In genomic region chr7:75368315-75368714, GRCm38 (mm10) we compare ENCODE assay signal across 31 mouse cellular contexts. TPM values are rescaled to one million over a fixed set of nuclear protein-coding genes. Genes with fewer than 3 reads are reported as not detected.
"Had no signal": no experiment of that assay in that cellular context is flagged by ENCODE, and none has a peak within 500 bp of the region (broad histone marks: within the 10 kb centered on the region; RNA-seq: fewer than 3 reads in every experiment).

No protein-coding gene starts in this region.

- H3K27ac ChIP-seq: left cerebral cortex, adult 2 months; limb, embryonic 10.5 days; limb, embryonic 12.5 days; limb, embryonic 13.5 days; limb, embryonic 15.5 days; liver, embryonic 12.5 days; liver, embryonic 13.5 days; liver, embryonic 14.5 days; liver, embryonic 15.5 days; lung, embryonic 15.5 days; macrophage; midbrain, embryonic 10.5 days; midbrain, embryonic 12.5 days; midbrain, embryonic 13.5 days; midbrain, embryonic 15.5 days; neural tube, embryonic 12.5 days had no signal

- H3K36me3 ChIP-seq: limb, embryonic 10.5 days; limb, embryonic 12.5 days; limb, embryonic 13.5 days; limb, embryonic 15.5 days; liver, embryonic 12.5 days; liver, embryonic 13.5 days; liver, embryonic 15.5 days; lung, embryonic 15.5 days; midbrain, embryonic 10.5 days; midbrain, embryonic 12.5 days; midbrain, embryonic 13.5 days; midbrain, embryonic 15.5 days; neural tube, embryonic 12.5 days had no signal

- H3K4me3 ChIP-seq: left cerebral cortex, adult 2 months; limb, embryonic 10.5 days; limb, embryonic 12.5 days; limb, embryonic 13.5 days; limb, embryonic 15.5 days; liver, embryonic 12.5 days; liver, embryonic 13.5 days; liver, embryonic 15.5 days; lung, embryonic 15.5 days; megakaryocyte, embryonic 14.5 days; midbrain, embryonic 10.5 days; midbrain, embryonic 12.5 days; midbrain, embryonic 13.5 days; midbrain, embryonic 15.5 days; myocyte; neural tube, embryonic 12.5 days had no signal

- H3K9me3 ChIP-seq: limb, embryonic 10.5 days; limb, embryonic 12.5 days; limb, embryonic 13.5 days; limb, embryonic 15.5 days; liver, embryonic 12.5 days; liver, embryonic 13.5 days; liver, embryonic 15.5 days; lung, embryonic 15.5 days; megakaryocyte, embryonic 14.5 days; midbrain, embryonic 10.5 days; midbrain, embryonic 12.5 days; midbrain, embryonic 13.5 days; midbrain, embryonic 15.5 days; neural tube, embryonic 12.5 days had no signal

- H3K27me3 ChIP-seq: limb, embryonic 15.5 days; liver, embryonic 12.5 days; liver, embryonic 15.5 days; lung, embryonic 15.5 days; midbrain, embryonic 13.5 days; midbrain, embryonic 15.5 days; neural tube, embryonic 12.5 days had no signal

- H3K4me1 ChIP-seq: limb, embryonic 10.5 days; limb, embryonic 12.5 days; limb, embryonic 13.5 days; liver, embryonic 15.5 days; midbrain, embryonic 13.5 days had no signal

- DNase-seq: left cerebral cortex, postnatal 4 days; liver, embryonic 13.5 days; liver, postnatal 0 days; lung, adult 18-20 months; lung, adult 2 months; lung, embryonic 14.5 days; lung, postnatal 10 days; lung, postnatal 14 days; lung, postnatal 36 days; lung, postnatal 4 days; midbrain, embryonic 14.5 days had no signal

- H3K9ac ChIP-seq: limb, embryonic 12.5 days; limb, embryonic 13.5 days; limb, embryonic 15.5 days; liver, embryonic 12.5 days; liver, embryonic 13.5 days; liver, embryonic 14.5 days; liver, embryonic 15.5 days; liver, postnatal 0 days; lung, embryonic 14.5 days; lung, embryonic 15.5 days; midbrain, embryonic 12.5 days; midbrain, embryonic 13.5 days; midbrain, embryonic 15.5 days; neural tube, embryonic 12.5 days had no signal

RNA-seq across cellular contexts. Expression of gene Sv2b, which starts 59.3 kb away (rescaled TPM):
- total RNA-seq: megakaryocyte progenitor cell, adult 5-6 weeks; megakaryocyte, adult 5-6 weeks; megakaryocyte-erythroid progenitor cell, adult 5-6 weeks had no signal
- polyA plus RNA-seq: liver, postnatal 0 days; macrophage had no signal
